Mouse (Mus musculus) thymus, adult 2 months (tissue): ENCODE measurements around the gene Ilkap. TPM values are rescaled to one million over a fixed set of nuclear protein-coding genes. Genes with fewer than 3 reads are reported as not detected.

Experiments used
- DNase-seq: peaks from one replicate; pipeline ENCODE4 v3.0.0; 2021
- H3K27ac ChIP-seq: fragments of 200-500 bp; 2 replicates; pipeline ENCODE4 v1.5.1; 2012; ENCODE audit warnings: low read length, control low read depth; ENCODE audit not compliant: control insufficient read depth, insufficient read depth
- H3K27me3 ChIP-seq: fragments of 200-500 bp; 2 replicates; pipeline ENCODE4 v1.6.1; 2012; ENCODE audit warnings: mild to moderate bottlenecking, low read length, moderate library complexity, mixed read lengths; ENCODE audit not compliant: control insufficient read depth, insufficient read depth
- H3K36me3 ChIP-seq: fragments of 200-500 bp; 2 replicates; pipeline ENCODE4 v1.6.1; 2012; ENCODE audit warnings: mild to moderate bottlenecking, low read length, moderate library complexity; ENCODE audit not compliant: control insufficient read depth, insufficient read depth
- H3K4me1 ChIP-seq: fragments of 200-500 bp; replicated peaks from 2 replicates; pipeline ENCODE4 v1.6.1; 2012; ENCODE audit warnings: low read length; ENCODE audit not compliant: control insufficient read depth, insufficient read depth
- H3K4me3 ChIP-seq: fragments of 200-500 bp; 2 replicates; pipeline ENCODE4 v1.5.1; 2012; ENCODE audit warnings: mild to moderate bottlenecking, low read length, control low read depth, moderate library complexity; ENCODE audit not compliant: control insufficient read depth, insufficient read depth
- CTCF ChIP-seq: fragments of 200-500 bp; IDR thresholded peaks from 2 replicates; pipeline ENCODE4 v1.5.1; 2012; ENCODE audit warnings: mild to moderate bottlenecking, control low read depth, low read length, moderate library complexity, borderline replicate concordance; ENCODE audit not compliant: control insufficient read depth, poor library complexity, insufficient read depth; ENCODE audit errors: extremely low read depth
- POLR2A ChIP-seq: fragments of 200-500 bp; IDR thresholded peaks from 2 replicates; pipeline ENCODE4 v1.6.1; 2012; ENCODE audit warnings: mild to moderate bottlenecking, low read length, control low read depth, moderate library complexity; ENCODE audit not compliant: control insufficient read depth, poor library complexity, insufficient read depth; ENCODE audit errors: extremely low read depth
- WGBS: fragments of 180-500 bp; shearing (Covaris S2); methylation state at CpG from one replicate; pipeline ENCODE4 v1.1.7; 2018; 5-methylcytosine and 5-hydroxymethylcytosine counted together
- polyA plus RNA-seq: library from polyadenylated mRNA; depleted of rRNA; stranded (reverse); fragments of >200 nt; gene quantifications from 2 replicates; pipeline ENCODE4 v1.2.3, GENCODE M21; 2012

Ilkap gene
- polyA plus RNA-seq, 1 experiment, result 104 TPM

DNA sequence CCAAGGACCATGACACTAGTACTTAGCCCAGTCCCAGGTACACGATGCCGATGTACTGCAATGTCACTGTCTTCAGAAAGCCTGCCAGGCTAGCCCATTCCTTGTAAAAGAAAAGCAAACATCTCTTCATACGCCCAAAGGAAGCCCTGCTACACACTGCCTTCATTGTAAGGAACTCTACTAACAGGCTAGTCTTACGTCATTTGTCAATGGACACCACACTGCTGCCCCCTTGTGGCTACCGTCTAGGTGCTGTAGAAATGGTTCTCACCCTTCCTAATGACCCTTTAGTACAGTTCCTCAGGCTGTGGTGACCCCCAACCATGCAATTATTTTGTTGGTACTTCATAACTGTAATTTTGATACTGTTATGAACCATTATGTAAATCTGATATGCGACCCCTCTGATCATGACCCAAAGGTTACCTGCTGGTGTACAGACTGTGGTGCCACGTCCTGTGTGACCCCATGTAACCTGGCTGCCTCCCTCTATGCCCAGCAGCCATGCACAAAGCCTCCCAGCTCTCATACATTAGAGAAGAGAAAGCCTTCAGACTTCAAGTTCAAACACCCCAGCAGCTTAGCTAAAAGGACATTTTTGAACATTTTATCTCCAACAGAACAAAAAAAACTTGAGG lies 18.0 kb downstream of the Ilkap start:
- Histone ChIP-seq H3K4me1 (no peaks in the 10 kb centered on the region), H3K36me3 (peaks cover 89% of the 10 kb centered on the region), H3K27ac (no peak overlapping the region), H3K4me3 (no peak overlapping the region), H3K27me3 (no peaks in the 10 kb centered on the region)
- DNase-seq, result peak; percentile 67
- no peak for TF ChIP-seq POLR2A
- no peak for TF ChIP-seq CTCF
- WGBS, result 77% methylated on average over 7 of the region's 7 CpGs

DNA sequence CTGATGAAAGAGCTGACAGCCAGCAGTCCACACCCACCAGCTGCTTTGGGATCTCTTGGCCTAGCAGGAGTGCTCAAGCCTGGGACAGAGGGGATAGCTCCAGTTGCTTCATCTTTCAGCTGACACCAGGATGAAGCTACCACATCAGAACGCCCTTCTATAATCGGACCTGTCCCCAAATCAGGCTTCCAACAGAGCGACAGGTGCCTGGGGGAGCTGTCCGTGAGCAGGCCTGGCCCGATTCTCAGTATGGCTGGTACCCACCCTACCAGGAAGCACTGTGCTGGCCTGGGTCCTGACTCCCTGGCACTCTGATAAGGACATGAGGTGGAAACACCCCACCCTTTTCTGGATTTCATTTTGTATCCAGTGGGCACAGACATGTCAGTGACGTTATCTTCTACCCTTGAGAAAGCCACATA lies 25.2 kb downstream of the Ilkap start:
- no peaks in the 10 kb centered on the region for H3K27me3 ChIP-seq
- TF ChIP-seq CTCF (no peak), POLR2A (no peak)
- DNase-seq, result no peak
- H3K4me3 ChIP-seq, result no peak overlapping the region
- no peaks in the 10 kb centered on the region for H3K4me1 ChIP-seq
- 96% methylated on average over 6 of the region's 6 CpGs for WGBS
- H3K27ac ChIP-seq, result no peak overlapping the region
- peaks cover 60% of the 10 kb centered on the region for H3K36me3 ChIP-seq

DNA sequence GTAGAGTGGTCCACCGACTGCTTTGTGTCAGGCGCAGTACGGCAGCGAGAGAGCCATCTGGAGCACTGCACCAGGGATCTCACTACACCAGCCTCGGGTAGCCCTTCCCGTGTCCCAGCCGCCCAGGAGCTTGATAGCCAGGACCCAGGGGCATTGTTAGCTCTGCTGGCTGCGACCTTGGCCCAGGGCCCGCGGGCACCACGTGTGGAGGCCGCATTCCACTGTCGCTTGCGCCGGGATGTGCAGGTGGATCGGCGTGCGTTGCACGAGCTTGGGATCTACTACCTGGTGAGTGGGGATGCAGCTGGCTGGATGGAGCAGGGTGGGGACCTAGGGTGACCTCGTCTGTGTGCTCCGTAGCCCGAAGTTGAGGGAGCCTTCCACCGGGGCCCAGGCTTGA lies 28.6 kb downstream of the Ilkap start:
- Histone ChIP-seq H3K27me3 (no peaks in the 10 kb centered on the region), H3K27ac (no peak overlapping the region), H3K36me3 (peaks cover 28% of the 10 kb centered on the region), H3K4me1 (peaks cover 10% of the 10 kb centered on the region), H3K4me3 (no peak overlapping the region)
- DNase-seq, result no peak
- no peak for TF ChIP-seq POLR2A
- no peak for TF ChIP-seq CTCF
- 93% methylated on average over 23 of the region's 23 CpGs for WGBS

DNA sequence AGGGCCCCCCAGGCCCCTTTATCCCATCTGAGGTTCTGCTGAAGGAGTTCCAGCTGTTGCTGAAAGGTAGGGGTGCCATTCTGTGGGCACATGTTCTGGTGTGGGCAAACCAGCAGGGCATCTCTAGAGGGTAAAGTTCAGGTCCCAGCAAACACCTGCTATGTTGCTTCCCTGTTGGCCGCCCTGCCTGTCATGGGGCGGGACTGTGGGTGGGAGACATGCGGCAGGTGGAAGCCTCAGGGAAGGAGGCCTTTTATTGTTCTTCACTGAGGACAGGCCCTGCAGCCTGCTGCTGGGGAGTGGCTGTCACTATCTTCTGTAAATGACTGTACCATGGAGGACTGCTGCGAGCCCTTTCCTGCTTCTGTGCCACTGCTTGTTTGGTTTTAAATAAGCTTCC lies 29.2 kb downstream of the Ilkap start:
- Histone ChIP-seq H3K36me3 (peaks cover 22% of the 10 kb centered on the region), H3K27me3 (no peaks in the 10 kb centered on the region), H3K27ac (no peak overlapping the region), H3K4me3 (no peak overlapping the region), H3K4me1 (peaks cover 10% of the 10 kb centered on the region)
- WGBS, result 73% methylated on average over 4 of the region's 4 CpGs
- no peak for TF ChIP-seq POLR2A
- TF ChIP-seq CTCF, result no peak
- no peak for DNase-seq

DNA sequence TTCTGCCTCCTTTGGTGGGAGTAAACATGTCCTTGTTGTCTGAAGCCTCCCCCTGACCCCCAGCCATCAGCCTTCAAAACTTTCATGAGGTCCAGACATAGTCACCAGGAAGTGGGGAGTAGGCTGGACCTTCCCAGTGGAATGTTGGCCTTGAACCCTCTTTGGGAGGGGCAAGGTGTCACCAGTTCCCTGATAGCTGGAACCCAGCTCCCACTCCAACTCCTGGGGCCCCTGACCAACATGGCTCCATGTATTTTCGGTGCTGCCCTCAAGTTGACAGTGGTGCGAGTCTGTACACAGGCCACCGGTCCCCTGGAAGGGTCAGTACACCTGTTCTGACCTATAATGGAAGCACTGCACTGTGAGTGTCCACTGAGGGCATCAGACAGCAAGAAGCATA lies 31.3 kb downstream of the Ilkap start:
- WGBS, result 98% methylated on average over 3 of the region's 3 CpGs
- no peaks in the 10 kb centered on the region for H3K27me3 ChIP-seq
- H3K4me3 ChIP-seq, result no peak overlapping the region

DNA sequence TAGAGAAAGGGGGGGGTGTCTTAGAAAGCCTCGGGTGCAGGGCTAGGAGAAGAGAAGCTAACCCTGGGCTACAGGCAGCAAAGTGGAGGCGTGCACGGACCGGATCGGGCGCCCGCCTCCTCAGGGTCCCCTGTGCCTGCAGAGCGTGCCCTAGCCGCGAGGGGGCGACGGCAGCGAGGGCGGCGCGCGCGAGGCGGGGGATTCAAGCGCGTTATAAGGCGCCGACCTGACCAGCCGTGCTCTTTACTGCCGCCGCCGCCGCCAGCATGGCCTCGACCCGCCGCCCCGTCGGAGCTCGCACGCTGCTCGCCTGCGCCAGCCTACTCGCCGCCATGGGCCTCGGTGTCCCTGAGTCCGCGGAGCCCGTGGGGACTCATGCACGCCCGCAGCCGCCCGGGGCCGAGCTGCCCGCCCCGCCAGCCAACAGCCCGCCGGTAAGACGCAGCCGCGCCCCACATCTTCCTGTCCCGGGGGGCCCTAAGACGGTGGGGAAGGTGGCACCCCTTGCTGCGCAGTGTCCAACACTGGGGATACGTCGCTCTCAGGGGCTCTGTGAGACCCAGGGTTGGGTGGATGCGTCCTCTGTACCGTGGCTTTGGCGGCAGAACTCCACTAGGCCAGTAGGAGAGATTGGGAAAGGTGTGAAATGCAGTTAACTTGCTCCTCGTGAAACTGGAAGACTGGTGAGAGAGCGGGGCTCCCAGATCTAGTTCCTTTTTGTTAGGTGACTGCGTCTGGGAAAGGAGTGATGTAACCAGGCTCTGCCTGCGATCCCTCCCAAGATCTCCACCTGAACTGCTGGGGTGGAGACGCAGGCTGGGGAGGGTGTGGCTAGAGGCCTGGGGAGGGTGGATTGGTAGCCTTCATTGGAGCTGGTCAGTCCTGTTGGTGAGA lies 32.2 kb downstream of the Ilkap start, which contains the start of gene Erfe:
Erfe (plus strand) TSS at position 216 of the 894 bp plus-strand sequence.
- no peak within 1 kb of the TSS for H3K27ac ChIP-seq
- peaks cover 10% of the 10 kb centered on the region for H3K4me1 ChIP-seq
- peak; percentile 84 for DNase-seq
- H3K27me3 ChIP-seq, result no peaks in the 10 kb centered on the region
- peak within 1 kb of the TSS; percentile 46 for H3K4me3 ChIP-seq
- peaks cover 5% of the 10 kb centered on the region for H3K36me3 ChIP-seq
- TF ChIP-seq POLR2A (no peak), CTCF (peak; percentile 90)
- 6% methylated on average over 51 of the region's 68 CpGs for WGBS

More for the DNA sequence above, 31.3 kb downstream of the Ilkap start:
- Histone ChIP-seq H3K4me1 (peaks cover 10% of the 10 kb centered on the region), H3K36me3 (peaks cover 10% of the 10 kb centered on the region), H3K27ac (no peak overlapping the region)
- TF ChIP-seq CTCF (no peak), POLR2A (no peak)
- no peak for DNase-seq
